Mouse (Mus musculus) ES-CJ7 (cell line): ENCODE results near the gene Zan.

Experiments
- DNase-seq: peaks from one replicate; pipeline ENCODE4 v3.0.0; 2011; ENCODE audit warnings: low read depth, low spot score

Zan gene

DNA sequence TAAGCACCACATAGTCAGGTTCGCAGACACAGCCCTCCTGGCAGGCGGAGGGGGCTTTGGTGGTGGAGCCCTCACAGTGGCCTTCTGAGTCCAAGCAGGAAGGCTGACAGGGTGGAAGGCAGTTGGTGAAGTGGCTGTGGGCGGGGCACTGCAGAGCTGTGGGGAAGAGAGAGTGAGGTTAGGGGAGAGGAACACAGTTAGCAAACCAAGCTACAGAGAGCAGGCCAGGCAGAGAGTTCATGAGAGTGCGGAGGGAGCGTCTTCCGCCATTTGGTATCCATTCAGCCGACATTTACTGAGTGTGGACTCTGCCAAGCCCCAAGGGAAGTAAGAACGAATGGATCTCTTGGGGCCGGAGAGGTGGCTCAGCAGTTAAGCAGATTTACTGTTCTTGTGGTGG lies 57.8 kb downstream of the Zan start:
- DNase-seq = no peak

DNA sequence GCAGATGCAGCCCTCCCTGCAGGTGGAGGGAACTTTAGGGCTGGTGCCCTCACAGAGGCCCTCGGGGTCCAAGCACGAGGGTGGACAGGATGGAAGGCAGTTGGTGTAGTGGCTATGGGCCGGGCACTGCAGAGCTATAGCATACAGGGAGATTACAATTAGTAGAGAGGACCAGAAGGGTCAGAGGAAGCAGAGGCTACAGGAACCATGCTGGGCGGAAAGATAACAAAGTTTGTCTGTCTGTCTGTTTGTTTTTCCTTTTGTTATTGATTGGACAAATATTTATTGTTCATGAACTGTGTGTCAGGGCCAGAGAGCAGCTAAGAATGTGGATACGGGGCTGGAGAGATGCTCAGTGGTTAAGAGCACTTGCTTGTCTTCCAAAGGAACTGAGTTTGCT lies 62.6 kb downstream of the Zan start:
- DNase-seq = no peak

DNA sequence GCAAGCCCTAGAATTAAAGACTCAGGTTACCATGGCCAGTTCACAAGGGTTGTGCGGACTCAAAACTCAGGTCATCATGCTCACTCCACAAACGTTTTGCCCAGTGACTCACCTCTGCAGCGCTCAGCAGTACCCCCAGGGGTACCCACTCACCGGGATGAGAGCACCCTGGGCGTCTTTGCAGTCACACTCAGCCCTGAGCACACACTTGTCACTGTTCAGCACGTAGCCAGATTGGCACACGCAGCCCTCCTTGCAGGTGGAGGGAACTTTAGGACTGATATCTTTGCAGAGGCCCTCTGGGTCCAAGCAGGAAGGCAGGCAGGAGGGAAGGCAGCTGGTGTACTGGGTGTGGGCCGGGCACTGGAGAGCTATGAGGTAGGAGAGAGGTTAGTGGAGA lies 65.6 kb downstream of the Zan start:
- DNase-seq = no peak

DNA sequence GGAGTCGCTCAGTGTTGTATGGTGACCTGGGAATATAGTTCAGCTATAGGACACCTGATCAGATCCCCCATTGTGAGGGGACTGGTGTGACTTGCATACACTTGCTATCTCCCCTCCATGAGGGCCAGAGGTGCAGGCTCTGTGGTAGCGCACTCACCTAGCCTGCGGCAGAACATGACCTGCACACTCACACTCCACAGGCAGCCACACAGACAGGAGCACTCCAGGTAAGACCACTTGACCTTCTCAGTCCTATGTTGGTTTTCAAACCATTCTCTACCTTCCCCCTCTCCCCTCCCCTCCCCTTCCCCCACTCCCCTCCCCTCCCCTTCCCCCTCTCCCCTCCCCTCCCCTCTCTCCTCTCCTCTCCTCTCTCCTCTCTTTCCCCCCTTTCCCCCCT lies 66.3 kb downstream of the Zan start:
- no peak for DNase-seq

DNA sequence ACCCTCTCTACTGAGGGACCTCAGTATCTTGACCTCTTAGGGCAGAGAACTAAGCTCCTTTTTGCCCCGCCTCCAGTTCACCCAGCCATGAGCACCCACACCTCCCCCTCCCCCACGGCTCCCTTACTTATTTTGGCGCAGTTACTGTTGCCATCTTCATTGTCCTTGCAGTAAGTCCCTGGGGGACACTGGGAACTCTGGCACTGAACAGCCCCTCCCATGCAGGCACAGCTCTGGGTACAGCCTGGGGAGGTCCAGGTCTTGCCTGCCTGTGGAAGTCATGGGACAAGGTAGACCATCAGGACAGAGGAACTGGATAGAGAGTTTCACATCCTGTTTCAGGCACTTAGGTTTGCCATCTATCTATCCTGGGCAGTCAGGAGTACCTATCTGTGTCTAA lies 66.8 kb downstream of the Zan start:
- no peak for DNase-seq

DNA sequence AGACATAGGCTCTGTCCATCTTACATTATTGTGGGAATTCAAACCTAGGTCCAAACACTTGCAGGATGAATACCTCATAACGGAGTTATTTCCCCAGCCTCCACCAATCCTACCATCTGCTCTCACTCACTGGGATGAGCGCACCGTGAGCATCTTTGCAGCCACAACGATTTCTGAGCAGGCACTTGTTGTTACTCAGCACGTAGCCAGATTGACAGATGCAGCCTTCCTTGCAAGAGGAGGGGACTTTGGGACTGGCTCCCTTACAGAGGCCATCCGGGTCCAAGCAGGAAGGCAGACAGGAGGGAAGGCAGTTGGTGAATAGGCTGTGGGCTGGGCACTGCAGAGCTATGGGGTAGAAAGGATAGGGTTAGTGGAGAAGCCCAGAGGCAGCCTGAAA lies 67.4 kb downstream of the Zan start:
- DNase-seq = no peak

DNA sequence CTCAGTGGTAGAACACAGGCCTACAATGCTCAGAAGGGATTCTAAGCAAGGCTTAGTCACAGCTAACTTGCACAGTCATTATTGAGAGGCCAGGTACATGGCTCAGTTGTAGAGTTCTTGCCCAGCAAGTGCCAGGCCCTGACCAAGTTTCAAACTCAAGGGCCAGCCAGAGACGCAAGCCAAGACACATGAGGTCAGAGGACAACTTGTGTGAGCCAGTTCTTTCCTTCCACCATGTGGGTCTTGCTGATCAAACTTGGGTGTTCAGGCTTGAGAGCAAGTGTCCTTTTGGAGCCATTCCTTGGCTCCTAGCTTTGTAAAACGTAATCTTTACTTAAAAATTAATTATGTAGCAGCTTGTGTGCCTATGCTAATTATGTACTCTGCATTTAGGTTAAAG lies 72.8 kb downstream of the Zan start:
- DNase-seq = peak; percentile 26

DNA sequence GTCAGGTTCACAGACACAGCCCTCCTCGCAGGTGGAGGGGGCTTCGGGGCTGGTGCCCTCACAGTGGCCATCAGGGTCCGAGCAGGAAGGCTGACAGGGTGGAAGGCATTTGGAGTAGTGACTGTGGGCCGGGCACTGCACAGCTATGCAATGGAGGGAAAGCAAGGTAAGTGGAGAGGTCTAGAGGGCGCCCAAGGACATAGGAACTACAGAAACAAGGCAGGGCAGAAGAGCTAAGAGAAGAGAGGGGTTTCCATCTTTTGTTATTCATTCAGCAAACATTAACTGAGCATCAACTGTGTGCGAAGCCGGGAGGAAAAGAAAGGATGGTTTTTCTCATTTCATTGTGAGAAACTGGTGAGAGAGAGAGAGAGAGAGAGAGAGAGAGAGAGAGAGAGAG lies 82.4 kb downstream of the Zan start:
- peak; percentile 82 for DNase-seq

DNA sequence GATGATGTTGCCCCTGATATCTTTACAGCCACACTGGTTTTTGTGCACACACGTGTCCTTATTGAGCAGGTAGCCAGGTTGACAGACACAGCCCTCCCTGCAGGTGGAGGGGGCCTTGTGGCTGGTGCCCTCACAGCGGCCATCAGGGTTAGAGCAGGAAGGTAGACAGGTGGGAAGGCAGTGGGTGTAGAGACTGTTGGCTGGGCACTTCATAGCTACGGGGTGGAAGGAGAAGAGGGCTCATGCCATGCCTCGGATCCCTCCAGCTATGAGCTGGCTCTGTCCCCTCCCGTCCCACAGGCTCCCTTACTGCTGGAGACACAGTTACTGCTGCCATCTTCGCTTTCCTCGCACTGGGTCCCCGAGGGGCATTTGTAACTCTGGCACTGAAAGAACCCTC lies 85.2 kb downstream of the Zan start:
- DNase-seq = no peak

DNA sequence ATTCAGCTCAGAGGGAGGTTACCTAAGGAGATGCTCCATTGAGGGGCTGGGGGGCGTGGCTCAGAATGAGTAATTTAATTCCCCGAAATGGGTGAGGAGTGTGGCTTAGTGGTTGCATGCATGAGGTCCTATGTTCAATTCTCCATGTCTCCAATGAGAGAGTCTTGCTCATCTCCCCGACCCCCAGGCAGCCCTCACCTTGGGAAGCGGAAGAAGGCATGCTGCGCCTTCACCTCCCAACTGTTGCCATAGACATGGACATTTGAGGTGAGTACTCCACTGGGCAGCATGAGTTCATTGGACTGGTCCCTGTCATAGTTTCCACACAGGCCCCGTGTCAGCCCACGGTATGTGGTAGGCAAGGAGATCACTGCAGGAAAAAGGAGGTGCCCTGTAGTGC lies 90.2 kb downstream of the Zan start:
- DNase-seq = no peak

DNA sequence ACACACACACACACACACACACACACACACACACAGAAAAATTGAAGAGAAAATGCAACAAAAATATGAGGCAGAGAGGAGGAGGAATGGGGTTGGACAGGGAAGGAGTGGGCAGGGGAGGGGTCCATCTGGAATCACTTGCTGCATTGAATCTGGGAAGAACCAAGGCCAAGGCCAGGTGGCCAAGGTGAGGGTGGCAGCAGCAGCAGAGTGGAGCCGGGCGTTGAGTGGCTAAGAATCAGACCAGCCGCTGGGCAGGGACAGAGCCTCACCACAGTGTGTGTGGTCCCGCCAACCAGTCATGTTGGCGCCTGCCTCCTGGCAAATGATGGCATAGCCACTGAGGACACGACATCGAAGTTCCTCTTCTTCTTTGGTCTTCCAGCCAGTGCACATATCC lies 93.4 kb downstream of the Zan start:
- DNase-seq = no peak

DNA sequence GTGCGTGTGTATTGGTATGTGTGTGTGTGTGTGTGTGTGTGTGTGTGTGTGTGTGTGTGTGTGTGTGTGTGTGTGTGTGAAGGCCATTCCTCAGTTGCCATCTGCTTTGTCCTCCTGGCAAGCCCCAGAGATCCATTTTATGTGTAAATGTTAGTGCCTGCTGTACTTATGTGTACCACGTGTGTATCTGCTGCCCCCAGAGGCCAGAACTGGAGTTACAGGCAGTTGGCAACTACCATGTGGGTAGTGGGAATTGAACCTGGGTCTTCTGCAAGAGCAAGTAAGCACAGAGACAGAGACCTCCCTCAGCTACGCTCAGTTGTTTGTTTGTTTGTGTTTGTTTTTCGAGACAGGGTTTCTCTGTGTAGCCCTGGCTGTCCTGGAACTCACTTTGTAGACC lies 95.7 kb downstream of the Zan start:
- DNase-seq = peak; percentile 91

DNA sequence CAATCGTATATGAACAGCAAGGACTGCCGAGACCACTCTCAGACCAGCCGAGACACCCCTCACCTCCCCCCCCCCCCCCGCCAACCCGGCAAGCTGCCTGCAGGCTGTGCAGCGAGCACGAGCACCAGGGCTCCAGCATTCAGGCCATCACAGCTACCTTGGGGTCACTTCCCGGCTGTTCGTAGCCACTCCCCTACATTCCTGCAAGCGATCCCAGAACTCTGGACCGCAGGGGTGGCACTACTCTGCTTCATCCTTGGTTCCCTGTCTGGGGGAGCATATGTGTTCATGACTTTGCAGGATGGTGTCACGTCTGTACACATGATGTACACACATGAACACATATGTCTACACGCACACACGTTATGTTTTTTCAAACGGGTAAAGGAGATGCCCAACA lies 99.3 kb downstream of the Zan start:
- no peak for DNase-seq

DNA sequence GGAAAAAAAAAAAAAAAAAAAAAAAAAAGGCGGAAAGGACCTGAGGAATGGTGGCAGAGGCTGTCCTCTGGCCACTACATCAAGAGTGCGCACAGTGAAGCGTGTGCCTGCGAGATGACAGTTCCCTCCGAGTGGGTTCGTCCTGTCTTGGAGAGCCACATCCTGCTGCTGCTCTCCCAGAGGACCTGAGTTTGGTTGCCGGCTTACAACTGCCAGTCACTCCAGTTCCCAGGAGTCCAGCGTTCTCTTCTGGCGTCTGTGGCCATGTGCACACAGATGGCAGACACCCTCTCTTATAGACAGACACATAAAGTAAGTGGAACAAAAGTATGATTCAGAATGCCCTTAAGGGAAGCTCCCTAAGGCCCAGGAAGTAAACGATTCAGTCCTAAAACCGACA lies 99.7 kb downstream of the Zan start:
- DNase-seq = no peak

DNA sequence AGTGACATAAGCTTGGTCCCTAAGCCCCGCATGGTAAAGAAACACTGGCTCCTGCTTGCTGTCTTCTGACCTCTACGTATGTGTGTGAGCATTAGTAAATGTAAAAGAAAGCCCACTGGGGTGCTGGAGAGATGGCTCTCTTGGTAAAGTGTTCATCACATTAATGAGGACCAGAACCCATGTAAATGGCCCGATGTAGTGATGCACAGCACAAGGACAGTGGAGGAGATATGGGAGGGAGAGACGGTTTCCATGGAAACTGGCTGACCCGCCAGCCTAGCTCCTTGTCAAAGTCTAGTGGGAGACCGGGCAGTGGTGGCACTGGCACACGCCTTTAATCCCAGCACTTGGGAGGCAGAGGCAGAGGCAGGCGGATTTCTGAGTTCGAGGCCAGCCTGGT lies 100.1 kb downstream of the Zan start:
- no peak for DNase-seq

DNA sequence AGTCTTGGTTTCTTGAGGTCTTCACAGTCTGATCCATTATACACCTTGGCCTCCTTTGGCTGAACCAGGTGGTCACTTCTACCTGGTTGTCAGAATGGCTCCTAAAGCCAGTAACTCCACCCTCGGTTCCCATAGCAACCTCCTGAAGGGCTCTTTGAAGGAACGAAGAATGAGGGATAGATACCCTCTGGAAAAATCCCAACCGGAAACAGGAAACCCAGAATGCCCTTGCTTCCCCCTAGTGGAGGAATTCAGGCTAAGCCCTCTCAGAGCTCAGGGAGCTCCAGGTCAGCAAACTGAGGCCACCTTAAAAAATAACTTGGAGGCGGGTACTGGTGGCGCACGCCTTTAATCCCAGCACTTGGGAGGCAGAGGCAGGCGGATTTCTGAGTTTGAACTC lies 100.7 kb downstream of the Zan start:
- peak; percentile 87 for DNase-seq

DNA sequence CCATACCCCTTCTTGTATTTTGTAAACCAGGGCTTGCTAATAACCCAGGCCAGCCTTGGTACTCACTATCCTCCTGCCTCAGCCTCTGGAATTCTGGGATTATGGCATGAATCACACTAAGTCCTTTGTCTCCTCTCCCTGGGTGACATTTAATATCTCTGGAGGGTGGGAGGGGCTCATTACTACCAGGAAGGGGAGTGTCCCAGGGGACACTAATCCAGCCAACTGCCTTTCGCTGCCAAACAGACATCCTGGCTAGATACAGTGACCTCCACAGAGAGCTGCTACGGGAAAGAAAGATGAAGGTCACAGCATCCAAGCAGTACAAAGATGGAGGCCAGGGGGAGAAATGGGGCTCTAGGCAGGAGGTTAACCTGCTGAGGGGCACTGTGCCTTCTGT lies 101.2 kb downstream of the Zan start:
- peak; percentile 39 for DNase-seq

DNA sequence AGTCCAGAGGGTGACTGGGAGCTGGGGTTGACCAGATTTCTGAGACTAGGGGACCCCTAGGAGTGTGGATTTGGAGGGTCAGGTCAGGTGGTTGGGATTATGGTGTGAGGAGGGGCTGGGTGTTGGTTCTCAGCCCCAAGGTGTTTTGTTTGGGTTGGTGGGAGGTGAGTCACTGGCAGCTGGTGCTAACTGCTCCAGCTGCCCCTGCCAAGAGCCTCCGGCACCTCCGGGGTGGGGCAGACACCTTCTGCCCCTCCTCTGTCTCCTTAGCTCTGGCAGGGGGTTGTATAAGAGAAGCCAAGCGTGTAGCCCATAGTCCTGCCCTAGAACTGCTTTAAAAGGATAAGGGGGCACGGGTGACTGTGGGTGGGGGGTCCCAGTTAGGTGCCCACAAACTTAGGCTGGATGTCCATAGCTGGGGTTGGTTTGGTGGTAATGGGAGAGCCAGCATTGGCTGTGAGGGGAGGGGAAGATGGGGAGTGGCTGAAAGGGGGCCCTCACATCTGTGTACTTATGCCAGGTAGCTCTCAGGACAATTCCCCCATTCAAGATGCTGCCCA lies 102.3 kb downstream of the Zan start:
- DNase-seq = no peak

DNA sequence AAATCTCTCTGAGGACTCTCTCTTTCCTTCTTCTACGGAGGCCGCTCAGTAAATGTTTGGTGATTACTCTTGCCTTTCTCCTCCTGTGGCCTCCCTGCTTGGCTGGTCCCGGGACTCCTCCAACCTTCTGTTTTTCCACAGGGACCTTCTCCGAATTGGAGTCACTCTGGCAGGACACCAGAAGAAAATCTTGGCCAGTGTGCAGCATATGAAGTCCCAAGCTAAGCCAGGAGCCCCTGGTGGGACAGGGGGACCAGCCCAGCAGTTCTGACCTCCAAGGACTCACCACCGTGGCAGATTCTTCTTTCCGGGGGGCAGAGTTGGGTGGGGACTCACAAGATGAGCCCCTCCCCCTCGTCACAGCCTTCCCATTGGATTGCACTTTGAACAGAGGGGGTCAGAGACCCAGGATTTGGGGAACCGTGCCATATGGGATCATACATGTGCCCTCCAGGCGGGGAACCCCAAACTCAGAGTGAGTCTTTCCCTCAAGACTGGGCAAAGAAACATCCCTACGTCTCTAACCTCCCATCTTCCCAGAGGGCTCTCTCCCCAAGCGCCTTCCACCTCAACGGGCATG lies 103.4 kb downstream of the Zan start:
- DNase-seq = no peak

DNA sequence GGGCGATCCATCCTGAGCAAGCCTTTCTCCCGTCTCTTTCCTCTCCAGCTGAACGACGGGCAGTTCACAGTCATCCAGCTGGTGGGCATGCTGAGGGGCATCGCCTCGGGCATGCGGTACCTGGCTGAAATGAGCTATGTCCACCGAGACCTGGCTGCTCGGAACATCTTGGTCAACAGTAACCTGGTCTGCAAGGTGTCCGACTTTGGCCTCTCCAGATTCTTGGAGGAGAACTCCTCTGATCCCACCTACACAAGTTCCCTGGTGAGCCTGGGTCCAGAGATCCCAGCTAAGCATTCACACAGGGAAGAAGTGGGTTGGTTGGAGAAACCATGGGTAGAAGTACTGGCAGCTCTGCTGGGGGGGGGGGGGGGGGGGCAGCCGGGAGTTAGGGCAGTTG lies 107.2 kb downstream of the Zan start:
- no peak for DNase-seq

DNA sequence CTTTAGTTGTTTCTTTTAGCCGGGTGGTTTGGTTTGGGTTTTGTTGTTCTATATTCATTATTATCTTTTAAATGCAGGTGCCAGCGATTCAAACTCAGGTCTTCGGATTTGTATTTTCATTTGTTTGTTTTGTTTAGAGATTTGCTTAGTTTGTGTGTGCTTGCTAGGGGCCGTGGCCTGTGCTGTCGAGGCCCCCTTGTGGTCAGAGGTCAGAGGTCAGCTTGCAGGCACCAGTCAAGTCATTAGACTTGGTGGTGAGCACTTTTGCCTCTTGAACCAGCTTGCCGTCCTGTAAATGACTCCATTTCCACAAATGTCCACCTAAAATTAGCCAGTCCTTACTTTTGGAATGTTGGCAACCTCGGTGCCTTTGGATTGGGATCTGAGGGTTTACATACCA lies 118.5 kb downstream of the Zan start:
- DNase-seq = peak; percentile 62

DNA sequence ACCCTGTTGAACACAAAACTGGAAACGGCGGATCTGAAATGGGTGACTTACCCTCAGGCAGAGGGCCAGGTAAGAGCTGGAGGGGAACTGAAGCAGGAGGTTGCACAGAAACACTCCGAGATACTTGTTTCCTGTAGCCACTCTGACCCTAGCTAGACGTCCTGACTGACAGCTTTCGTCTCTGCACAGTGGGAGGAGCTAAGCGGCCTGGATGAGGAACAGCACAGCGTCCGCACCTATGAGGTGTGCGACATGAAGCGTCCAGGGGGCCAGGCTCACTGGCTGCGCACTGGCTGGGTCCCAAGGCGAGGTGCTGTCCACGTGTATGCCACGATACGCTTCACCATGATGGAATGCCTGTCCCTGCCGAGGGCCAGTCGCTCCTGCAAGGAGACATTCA lies 122.8 kb downstream of the Zan start:
- no peak for DNase-seq

DNA sequence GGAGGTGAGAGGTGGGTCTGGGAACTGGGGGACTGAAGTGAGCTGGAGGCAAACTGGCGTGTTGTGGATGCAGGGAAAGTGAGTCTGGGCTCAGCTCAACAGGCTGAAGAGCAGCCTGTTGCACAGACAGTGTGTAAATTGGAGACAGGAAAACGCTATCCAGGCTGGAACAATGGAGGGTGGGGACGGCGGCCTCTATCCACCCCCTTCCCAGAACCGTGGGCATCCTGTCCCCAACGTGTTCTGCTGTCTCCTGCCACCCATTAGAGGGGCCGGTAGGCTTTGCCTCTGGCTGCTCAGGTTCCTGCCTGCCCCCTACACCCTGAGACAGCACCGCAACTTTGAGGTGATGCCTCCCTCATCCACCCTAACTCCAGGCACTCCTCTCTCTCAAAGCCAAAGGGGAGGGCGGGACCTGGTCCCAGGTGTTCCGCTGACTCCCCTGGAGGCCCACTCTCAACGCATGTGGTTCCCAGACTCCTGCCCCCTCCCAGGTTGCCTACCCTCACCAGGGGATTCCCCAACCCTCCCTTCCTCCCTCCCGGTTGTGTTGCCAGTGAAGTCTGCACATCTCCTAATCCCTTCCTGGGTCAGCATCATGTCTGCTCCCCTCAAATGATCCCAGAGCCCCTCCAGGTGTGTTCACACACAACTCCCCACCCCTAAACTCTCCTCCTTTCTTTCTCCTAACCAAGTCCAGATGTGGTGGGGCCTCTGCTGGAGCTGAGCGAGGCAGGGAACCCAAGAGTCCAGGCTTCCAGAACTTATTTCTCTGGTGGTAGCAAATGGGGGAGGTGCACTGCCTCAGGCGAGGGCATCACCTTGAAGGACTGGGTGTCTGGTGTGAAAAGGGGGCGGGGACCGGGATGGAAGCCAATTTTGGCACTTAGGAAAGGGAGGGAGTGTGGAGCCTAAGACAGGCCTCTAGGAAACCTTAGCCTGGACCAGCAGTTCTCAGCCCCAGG lies 124.6 kb downstream of the Zan start:
- DNase-seq = peak; percentile 91
